18 mouse cellular contexts compared by ENCODE assay signal in the genomic region with DNA sequence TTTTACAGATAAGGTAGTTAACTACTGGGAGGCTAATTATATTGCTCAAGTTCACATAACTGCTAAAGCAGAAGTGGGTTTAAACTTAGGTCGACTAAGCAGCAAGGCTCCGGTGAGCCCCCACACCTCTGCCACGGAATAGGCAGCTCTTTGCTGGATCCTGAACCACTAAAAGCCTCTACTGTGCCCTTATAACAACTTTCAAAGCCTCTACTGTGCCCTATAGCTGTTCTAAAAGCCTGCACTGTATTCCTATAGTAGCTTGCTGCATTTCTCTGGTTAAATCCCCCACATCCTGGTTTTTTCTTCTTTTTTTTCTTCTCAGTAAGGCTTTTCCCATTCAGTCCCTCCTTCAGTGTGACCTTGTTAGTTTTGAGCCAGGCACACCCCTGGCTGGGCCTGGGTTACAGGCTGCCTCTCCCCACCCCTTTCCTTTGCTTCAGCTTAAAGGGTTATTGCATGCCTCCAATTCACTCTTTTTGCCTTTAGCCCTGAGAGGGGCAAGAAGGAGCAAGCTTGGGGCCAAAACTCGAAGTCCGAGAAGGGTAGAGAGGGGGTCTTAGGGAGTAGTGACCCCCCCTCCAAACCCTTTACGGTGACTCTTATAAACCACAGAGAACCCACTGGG. TPM values are rescaled to one million over a fixed set of nuclear protein-coding genes. Genes with fewer than 3 reads are reported as not detected.
DNase-seq lines count a peak whose midpoint lies in the region; ATAC-seq and TF ChIP-seq lines count a peak whose summit lies in the region.
"Had no signal": no experiment of that assay in that cellular context is flagged by ENCODE, and none has a peak within 500 bp of the region (broad histone marks: within the 10 kb centered on the region; RNA-seq: fewer than 3 reads in every experiment).

Col9a1 (plus strand) TSS at position 387 of the 628 bp plus-strand sequence.

- no peaks in the 10 kb centered on the region for H3K27me3 ChIP-seq in lung, embryonic 15.5 days
- H3K27me3 ChIP-seq in embryonic facial prominence, embryonic 13.5 days, result no peaks in the 10 kb centered on the region
- H3K27me3 ChIP-seq in neural tube, embryonic 12.5 days (replicated peaks), result no peaks in the 10 kb centered on the region

- TF ChIP-seq CTCF in left cerebral cortex, adult 2 months (IDR thresholded peaks at IDR 0.05), result no peak

- no peak within 1 kb of the TSS for H3K27ac ChIP-seq in lung, embryonic 15.5 days
- peak within 1 kb of the TSS; percentile 33; the same call in 1 of the 2 replicates for H3K27ac ChIP-seq in embryonic facial prominence, embryonic 13.5 days
- H3K27ac ChIP-seq in neural tube, embryonic 12.5 days, result no peak within 1 kb of the TSS
- no peak within 1 kb of the TSS for H3K27ac ChIP-seq in left cerebral cortex, adult 2 months
- H3K27ac ChIP-seq: gastrocnemius, adult 2 months; stomach, postnatal 0 days had no signal

- no peaks in the 10 kb centered on the region for H3K4me1 ChIP-seq in lung, embryonic 15.5 days
- no peaks in the 10 kb centered on the region for H3K4me1 ChIP-seq in embryonic facial prominence, embryonic 13.5 days
- H3K4me1 ChIP-seq in neural tube, embryonic 12.5 days, result no peaks in the 10 kb centered on the region

- WGBS in lung, embryonic 15.5 days, result 73% methylated on average over 6 of the region's 6 CpGs
- WGBS in embryonic facial prominence, embryonic 13.5 days, result 74% methylated on average over 6 of the region's 6 CpGs
- 79% methylated on average over 6 of the region's 6 CpGs for WGBS in neural tube, embryonic 12.5 days

- peak; percentile 51 for DNase-seq in heart, adult 11 months
- DNase-seq in heart, postnatal 4 days, result no peak
- no peak for DNase-seq in lung, postnatal 4 days
- no peak for DNase-seq in left cerebral cortex, adult 2 months (ENCODE audit: extremely low spot score in 1 of 2, low spot score in 2 of 2)
- DNase-seq: cerebellum, postnatal 10 days; gastrocnemius, adult 2 months; kidney, adult 18-20 months; kidney, postnatal 36 days; right cerebral cortex, postnatal 14 days; thymus, postnatal 25 days had no signal

- no peak within 1 kb of the TSS for H3K9ac ChIP-seq in lung, embryonic 15.5 days
- no peak within 1 kb of the TSS for H3K9ac ChIP-seq in embryonic facial prominence, embryonic 13.5 days
- no peak within 1 kb of the TSS for H3K9ac ChIP-seq in neural tube, embryonic 12.5 days

- H3K9me3 ChIP-seq in lung, embryonic 15.5 days, result no peaks in the 10 kb centered on the region
- no peaks in the 10 kb centered on the region for H3K9me3 ChIP-seq in embryonic facial prominence, embryonic 13.5 days
- no peaks in the 10 kb centered on the region for H3K9me3 ChIP-seq in neural tube, embryonic 12.5 days

- intact Hi-C loops in left cerebral cortex, adult 2 months (cut with DNase I), result loop anchor here (5.0 to 10.0 kb wide), 2 partner anchors 50 to 473 kb away; no protein-coding TSS in a partner anchor

- no peak for ATAC-seq in lung, embryonic 15.5 days (ENCODE audit: borderline replicate concordance, extremely low read depth, low FRiP score, low TSS enrichment)
- no peak for ATAC-seq in embryonic facial prominence, embryonic 13.5 days (ENCODE audit: insufficient number of reproducible peaks, insufficient read depth, low FRiP score, low TSS enrichment, low read depth)
- ATAC-seq in neural tube, embryonic 12.5 days (ENCODE audit: low FRiP score, low read depth), result no peak
- ATAC-seq: activated CD4-positive, CD25-positive, alpha-beta regulatory T cell, adult 4 months; forebrain, embryonic 14.5 days; hindbrain, embryonic 16.5 days had no signal

- H3K4me2 ChIP-seq in lung, embryonic 15.5 days, result no peak within 1 kb of the TSS
- H3K4me2 ChIP-seq in embryonic facial prominence, embryonic 13.5 days, result no peak within 1 kb of the TSS
- H3K4me2 ChIP-seq in neural tube, embryonic 12.5 days (replicated peaks), result no peak within 1 kb of the TSS

- no peak within 1 kb of the TSS for H3K4me3 ChIP-seq in lung, embryonic 15.5 days
- no peak within 1 kb of the TSS for H3K4me3 ChIP-seq in embryonic facial prominence, embryonic 13.5 days
- no peak within 1 kb of the TSS for H3K4me3 ChIP-seq in neural tube, embryonic 12.5 days
- H3K4me3 ChIP-seq in left cerebral cortex, adult 2 months, result no peak within 1 kb of the TSS
- H3K4me3 ChIP-seq: gastrocnemius, adult 2 months had no signal

- H3K36me3 ChIP-seq in lung, embryonic 15.5 days, result no peaks in the 10 kb centered on the region
- no peaks in the 10 kb centered on the region for H3K36me3 ChIP-seq in embryonic facial prominence, embryonic 13.5 days
- H3K36me3 ChIP-seq in neural tube, embryonic 12.5 days, result no peaks in the 10 kb centered on the region

RNA-seq across cellular contexts. Expression of gene Col9a1, which starts in this region (rescaled TPM):
- under 1 TPM; 0.50 to 0.86 TPM for total RNA-seq in heart, postnatal 4 days (2021)
- 10.7 and 11.1 TPM in 2 replicates for polyA plus RNA-seq in lung, embryonic 15.5 days (2015; fragmentation: Nextera tagmentation; extraction: Ambion mirVana)
- polyA plus RNA-seq in embryonic facial prominence, embryonic 13.5 days (2015; fragmentation: Nextera tagmentation; extraction: Ambion mirVana), result 106 and 144 TPM in 2 replicates
- polyA plus RNA-seq in neural tube, embryonic 12.5 days (2016; fragmentation: Nextera tagmentation; extraction: Ambion mirVana), result 30.9 and 39.8 TPM in 2 replicates
- under 1 TPM; 0.63 to 0.79 TPM for total RNA-seq in left cerebral cortex, adult 2 months (2021)
- total RNA-seq: heart, adult 8-10 months had no signal
- polyA plus RNA-seq: activated CD4-positive, CD25-positive, alpha-beta regulatory T cell, adult 4 months had no signal
